Mouse (Mus musculus): ENCODE measurements at regions not wholly inside any gene's neighbourhood (a gene's known extent, or its start where the extent isn't known, plus 50 kb on each side); places are given as distances from the start of the nearest gene placed in this dataset.

DNA sequence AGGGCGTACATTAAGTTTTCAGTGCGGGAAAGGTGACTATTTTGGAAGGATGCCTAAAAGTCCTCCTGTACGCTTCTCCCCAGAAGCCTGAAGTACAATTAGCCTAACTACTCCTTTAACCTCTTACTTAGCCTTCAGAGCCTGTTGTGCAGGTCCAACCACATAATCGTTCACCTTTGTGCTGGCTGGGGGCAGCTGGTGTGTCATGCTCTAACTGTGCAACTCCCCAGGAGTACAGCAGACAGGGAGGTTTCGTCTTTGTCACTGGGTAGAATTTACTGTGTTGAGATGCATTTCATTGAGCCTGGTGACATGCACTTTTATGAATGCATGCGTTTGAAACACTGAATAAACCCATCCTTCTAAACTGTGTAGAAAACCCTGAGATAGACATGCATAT, 143.6 kb upstream of the Sash1 start:
- TF ChIP-seq CTCF (IDR thresholded peaks at IDR 0.05; ENCODE audit: low read depth) (no peak), EP300 (IDR thresholded peaks at IDR 0.05; ENCODE audit: low read depth) (no peak)

Measured in liver, postnatal 0 days (tissue).